Mouse (Mus musculus) G1E (cell line): ENCODE measurements around the gene Epor. TPM values are rescaled to one million over a fixed set of nuclear protein-coding genes. Genes with fewer than 3 reads are reported as not detected.

Experiments used
- ATAC-seq: 2 replicates; pipeline ENCODE4 v1.8.0; 2016; ENCODE audit warnings: mild to moderate bottlenecking; ENCODE audit not compliant: insufficient number of reproducible peaks, poor library complexity, low FRiP score, severe bottlenecking; ENCODE audit errors: extremely low read depth
- DNase-seq: peaks from one replicate; pipeline ENCODE4 v3.0.0; 2012; ENCODE audit warnings: low spot score
- H3K27me3 ChIP-seq: 2 replicates; pipeline ENCODE4 v1.6.1; 2012; ENCODE audit warnings: mild to moderate bottlenecking, low read length, inconsistent platforms; ENCODE audit not compliant: insufficient read depth
- H3K36me3 ChIP-seq: replicated peaks from 2 replicates; pipeline ENCODE3; 2012; ENCODE audit warnings: mild to moderate bottlenecking, inconsistent platforms
- H3K4me1 ChIP-seq: 2 replicates; pipeline ENCODE4 v1.6.1; 2012; ENCODE audit warnings: low read depth, low read length, inconsistent platforms, mixed read lengths; ENCODE audit not compliant: insufficient read depth
- H3K4me3 ChIP-seq: 2 replicates; pipeline ENCODE4 v1.5.1; 2012; ENCODE audit warnings: low read depth, mild to moderate bottlenecking, inconsistent platforms, low read length, moderate library complexity, mixed read lengths
- H3K9me3 ChIP-seq: replicated peaks from 2 replicates; pipeline ENCODE4 v1.6.1; 2012; ENCODE audit warnings: inconsistent platforms
- CTCF ChIP-seq: IDR thresholded peaks from 2 replicates; pipeline ENCODE4 v1.5.1; 2012; ENCODE audit warnings: low read depth, low read length, inconsistent platforms, mixed read lengths
- GATA1 ChIP-seq: IDR thresholded peaks from 2 replicates; pipeline ENCODE4 v1.6.1; 2012; ENCODE audit warnings: borderline replicate concordance, low read length, inconsistent platforms, mixed read lengths
- GATA2 ChIP-seq: IDR thresholded peaks from 2 replicates; pipeline ENCODE4 v1.6.1; 2012; ENCODE audit warnings: low read depth, low read length, inconsistent platforms, borderline replicate concordance
- POLR2AphosphoS5 ChIP-seq: IDR thresholded peaks from 2 replicates; pipeline ENCODE4 v1.6.1; 2012; ENCODE audit warnings: low read depth, low read length, inconsistent platforms; ENCODE audit not compliant: insufficient replicate concordance
- TAL1 ChIP-seq: conservative IDR thresholded peaks from 2 replicates; pipeline ENCODE4 v1.6.1; 2012; ENCODE audit warnings: low read depth, low read length, inconsistent platforms, mixed read lengths
- polyA plus RNA-seq: library from polyadenylated mRNA; stranded (reverse); fragments of >175 nt; gene quantifications from 2 replicates; pipeline ENCODE4 v1.2.3, GENCODE M21; 2012
- total RNA-seq, 2 experiments: library from RNA; stranded (forward) in 1 of 2; stranded (reverse) in 1 of 2; fragments of 200-1000 nt in 1 of 2; fragments of >200 nt in 1 of 2; fragmentation: Nextera tagmentation in 1 of 2; gene quantifications; 2 replicates each; pipeline ENCODE4 v1.2.3; 2014 to 2017

Gene Epor
- total and polyA plus RNA-seq, 3 experiments = 14.4 to 135 (median 49.7) TPM

GRCm38 (mm10) chr9:21932445-21933137 is 30.7 kb downstream of the Epor start:
- peaks cover 8% of the 10 kb centered on the region; the same call in 1 of the 2 replicates for H3K27me3 ChIP-seq

GRCm38 (mm10) chr9:21932006-21932405 is 31.3 kb downstream of the Epor start:
- TF ChIP-seq GATA2 (no peak), GATA1 (no peak)
- ATAC-seq = no peak
- Histone ChIP-seq H3K4me1 (peaks cover 49% of the 10 kb centered on the region), H3K9me3 (no peaks in the 10 kb centered on the region), H3K4me3 (no peak overlapping the region), H3K36me3 (no peaks in the 10 kb centered on the region), H3K27me3 (peaks cover 8% of the 10 kb centered on the region; the same call in 1 of the 2 replicates)
- no peak for DNase-seq

More at GRCm38 (mm10) chr9:21932445-21933137, 30.7 kb downstream of the Epor start:
- TF ChIP-seq TAL1 (no peak), GATA2 (no peak), CTCF (no peak), GATA1 (no peak), POLR2AphosphoS5 (no peak)
- DNase-seq (no peak), ATAC-seq (no peak)
- Histone ChIP-seq H3K36me3 (no peaks in the 10 kb centered on the region), H3K9me3 (no peaks in the 10 kb centered on the region), H3K4me1 (peaks cover 48% of the 10 kb centered on the region), H3K4me3 (peak overlapping the region; percentile 48)

- peaks cover 51% of the 10 kb centered on the region for H3K4me1 ChIP-seq
- H3K9me3 ChIP-seq = no peaks in the 10 kb centered on the region
- no peak overlapping the region for H3K4me3 ChIP-seq
- ATAC-seq = no peak
- DNase-seq = no peak
- TF ChIP-seq GATA2 = no peak
- no peak for TF ChIP-seq TAL1
- TF ChIP-seq CTCF = no peak
- TF ChIP-seq POLR2AphosphoS5 = no peak
- TF ChIP-seq GATA1 = no peak
- peaks cover 6% of the 10 kb centered on the region; the same call in 1 of the 2 replicates for H3K27me3 ChIP-seq
- H3K36me3 ChIP-seq = peaks cover 17% of the 10 kb centered on the region
Observed at GRCm38 (mm10) chr9:21929208-21929607, 34.1 kb downstream of the Epor start.

- ATAC-seq (peak; percentile 86), DNase-seq (peak; percentile 77)
- Histone ChIP-seq H3K9me3 (no peaks in the 10 kb centered on the region), H3K4me3 (peak within 1 kb of the TSS; percentile 75), H3K27me3 (no peaks in the 10 kb centered on the region), H3K4me1 (peaks cover 49% of the 10 kb centered on the region), H3K36me3 (peaks cover 31% of the 10 kb centered on the region)
- TF ChIP-seq CTCF = no peak
- no peak for TF ChIP-seq GATA1
- no peak for TF ChIP-seq TAL1
- TF ChIP-seq GATA2 = no peak
- no peak for TF ChIP-seq POLR2AphosphoS5
Observed at GRCm38 (mm10) chr9:21927208-21927753, 36.0 kb downstream of the Epor start, which contains the start of the genes Ccdc159 and Tmem205. Gene Ccdc159 (plus strand): TSS chr9:21927471. Gene Tmem205 (minus strand): TSS chr9:21927556.

GRCm38 (mm10) chr9:21926784-21927183 is 36.5 kb downstream of the Epor start:
- Histone ChIP-seq H3K4me3 (peak overlapping the region; percentile 75), H3K9me3 (no peaks in the 10 kb centered on the region), H3K4me1 (peaks cover 45% of the 10 kb centered on the region), H3K36me3 (peaks cover 33% of the 10 kb centered on the region), H3K27me3 (no peaks in the 10 kb centered on the region)
- DNase-seq = no peak
- no peak for ATAC-seq
- no peak for TF ChIP-seq POLR2AphosphoS5
- no peak for TF ChIP-seq GATA1
- no peak for TF ChIP-seq GATA2
- no peak for TF ChIP-seq TAL1
- no peak for TF ChIP-seq CTCF

- Histone ChIP-seq H3K27me3 (no peaks in the 10 kb centered on the region), H3K4me3 (no peak overlapping the region; the same call in 1 of the 2 replicates), H3K36me3 (peaks cover 38% of the 10 kb centered on the region), H3K9me3 (no peaks in the 10 kb centered on the region), H3K4me1 (peaks cover 42% of the 10 kb centered on the region)
- DNase-seq = no peak
- no peak for ATAC-seq
- TF ChIP-seq GATA2 = no peak
Observed at GRCm38 (mm10) chr9:21926155-21926554, 37.2 kb downstream of the Epor start.

GRCm38 (mm10) chr9:21925506-21925905 is 37.8 kb downstream of the Epor start:
- no peak for DNase-seq
- peaks cover 42% of the 10 kb centered on the region for H3K4me1 ChIP-seq
- H3K36me3 ChIP-seq = peaks cover 44% of the 10 kb centered on the region
- TF ChIP-seq POLR2AphosphoS5 = no peak
- TF ChIP-seq GATA1 = no peak
- TF ChIP-seq TAL1 = no peak
- ATAC-seq = no peak
- no peaks in the 10 kb centered on the region for H3K9me3 ChIP-seq
- H3K27me3 ChIP-seq = no peaks in the 10 kb centered on the region
- no peak overlapping the region for H3K4me3 ChIP-seq
